Mouse (Mus musculus): ENCODE results near the gene Ddah1. TPM values are rescaled to one million over a fixed set of nuclear protein-coding genes. Genes with fewer than 3 reads are reported as not detected.

The Ddah1 gene
- polyA plus RNA-seq, 1 experiment from 2014 or later = 45.1 TPM

GRCm38 (mm10) chr3:145939971-145940370 lies 181.5 kb downstream of the Ddah1 start:
- WGBS (ENCODE audit: insufficient replicate concordance) = 55% methylated on average over 4 of the region's 4 CpGs
- H3K4me1 ChIP-seq (ENCODE audit: insufficient read depth) = peaks cover 20% of the 10 kb centered on the region
- no peak for ATAC-seq
- H3K27ac ChIP-seq (ENCODE audit: low read depth) = no peak overlapping the region
- H3K9me3 ChIP-seq (ENCODE audit: low read length) = no peaks in the 10 kb centered on the region
- TF ChIP-seq EP300 (IDR thresholded peaks at IDR 0.05; ENCODE audit: low read depth) (no peak), CTCF (IDR thresholded peaks at IDR 0.05; ENCODE audit: low read depth) (no peak)
- no peak overlapping the region for H3K4me3 ChIP-seq (ENCODE audit: low read depth, low read length)
- no peak for DNase-seq
- peaks cover 32% of the 10 kb centered on the region for H3K36me3 ChIP-seq (replicated peaks; ENCODE audit: insufficient read depth, low read length)
- H3K9ac ChIP-seq (replicated peaks) = no peak overlapping the region; the same call in 1 of the 2 replicates
- H3K27me3 ChIP-seq (ENCODE audit: insufficient read depth, low read length) = no peaks in the 10 kb centered on the region
- H3K4me2 ChIP-seq (ENCODE audit: low read depth, low read length) = peak overlapping the region; percentile 94; the same call in 1 of the 2 replicates

- WGBS (ENCODE audit: insufficient replicate concordance) = 6% methylated on average over 3 of the region's 3 CpGs
- ATAC-seq (peak; percentile 28), DNase-seq (peak; percentile 81)
- H3K27ac ChIP-seq (ENCODE audit: low read depth) = no peak overlapping the region
- H3K27me3 ChIP-seq (ENCODE audit: insufficient read depth, low read length) = no peaks in the 10 kb centered on the region
- no peak overlapping the region for H3K9ac ChIP-seq (replicated peaks)
- H3K4me3 ChIP-seq (ENCODE audit: low read depth, low read length) = no peak overlapping the region
- no peak overlapping the region for H3K4me2 ChIP-seq (ENCODE audit: low read depth, low read length)
- peaks cover 32% of the 10 kb centered on the region for H3K36me3 ChIP-seq (replicated peaks; ENCODE audit: insufficient read depth, low read length)
- H3K9me3 ChIP-seq (ENCODE audit: low read length) = no peaks in the 10 kb centered on the region
- H3K4me1 ChIP-seq (ENCODE audit: insufficient read depth) = peaks cover 20% of the 10 kb centered on the region
- TF ChIP-seq EP300 (IDR thresholded peaks at IDR 0.05; ENCODE audit: low read depth) (no peak), CTCF (IDR thresholded peaks at IDR 0.05; ENCODE audit: low read depth) (peak; percentile 96)
Observed at GRCm38 (mm10) chr3:145941971-145942370, 183.5 kb downstream of the Ddah1 start.

Other genes starting within 250 kb of the Ddah1 start
- gene Znhit6, start 182.5 kb upstream of the Ddah1 start, polyA plus RNA-seq (2015; fragmentation: Nextera tagmentation; extraction: Ambion mirVana) = 11.3 and 12.4 TPM in 2 replicates
- 3.5 and 3.9 TPM in 2 replicates for gene Ccn1, start 108.7 kb upstream of the Ddah1 start, polyA plus RNA-seq (2015; fragmentation: Nextera tagmentation; extraction: Ambion mirVana)
- 20.9 and 22.9 TPM in 2 replicates for gene Bcl10, start 164.1 kb downstream of the Ddah1 start, polyA plus RNA-seq (2015; fragmentation: Nextera tagmentation; extraction: Ambion mirVana)
- 10.1 and 11.8 TPM in 2 replicates for gene 2410004B18Rik, start 179.3 kb downstream of the Ddah1 start, polyA plus RNA-seq (2015; fragmentation: Nextera tagmentation; extraction: Ambion mirVana)
- 0.47 and 0.70 TPM in 2 replicates for gene Syde2, start 229.2 kb downstream of the Ddah1 start, polyA plus RNA-seq (2015; fragmentation: Nextera tagmentation; extraction: Ambion mirVana)